Mouse (Mus musculus) brain, adult 2 months (tissue): Measurements from ENCODE around the gene Pnpla2.

Source experiments
- DNase-seq: peaks from one replicate; pipeline ENCODE4 v3.0.0; 2011; ENCODE audit warnings: low read depth, low spot score

Gene Pnpla2

GRCm38 (mm10) chr7:141482531-141483024, 27.6 kb downstream of the Pnpla2 start:
- DNase-seq: peak; percentile 43

GRCm38 (mm10) chr7:141483114-141483653, 28.2 kb downstream of the Pnpla2 start:
- no peak for DNase-seq

- DNase-seq: peak; percentile 72
These were observed 29.5 kb downstream of the Pnpla2 start for GRCm38 (mm10) chr7:141484186-141485120.

- DNase-seq: peak; percentile 44
These were observed 30.2 kb downstream of the Pnpla2 start for GRCm38 (mm10) chr7:141485186-141485585.

GRCm38 (mm10) chr7:141485606-141486005, 30.6 kb downstream of the Pnpla2 start:
- DNase-seq: peak; percentile 97

GRCm38 (mm10) chr7:141486239-141486638, 31.2 kb downstream of the Pnpla2 start:
- DNase-seq: peak; percentile 48

- DNase-seq: no peak
These were observed 32.1 kb downstream of the Pnpla2 start for GRCm38 (mm10) chr7:141487141-141487540.

- DNase-seq: no peak
These were observed 36.2 kb downstream of the Pnpla2 start for GRCm38 (mm10) chr7:141491151-141491550.

GRCm38 (mm10) chr7:141492738-141493137, 37.7 kb downstream of the Pnpla2 start:
- peak; percentile 78 for DNase-seq

GRCm38 (mm10) chr7:141493729-141494128, 38.7 kb downstream of the Pnpla2 start:
- peak; percentile 57 for DNase-seq

- no peak for DNase-seq
These were observed 40.4 kb downstream of the Pnpla2 start for GRCm38 (mm10) chr7:141495379-141495778.

GRCm38 (mm10) chr7:141495940-141496339, 40.9 kb downstream of the Pnpla2 start:
- no peak for DNase-seq

GRCm38 (mm10) chr7:141497600-141497999, 42.6 kb downstream of the Pnpla2 start:
- DNase-seq: peak; percentile 54

- peak; percentile 61 for DNase-seq
These were observed 47.0 kb downstream of the Pnpla2 start for GRCm38 (mm10) chr7:141501820-141502555.

GRCm38 (mm10) chr7:141502556-141502905, 47.5 kb downstream of the Pnpla2 start:
- peak; percentile 88 for DNase-seq

- no peak for DNase-seq
These were observed 51.3 kb downstream of the Pnpla2 start for GRCm38 (mm10) chr7:141506278-141506677.

- no peak for DNase-seq
These were observed 53.2 kb downstream of the Pnpla2 start for GRCm38 (mm10) chr7:141508160-141508559.

GRCm38 (mm10) chr7:141510196-141510595, 55.2 kb downstream of the Pnpla2 start:
- peak; percentile 87 for DNase-seq
